Mouse (Mus musculus) retina, postnatal 1 day (tissue): ENCODE measurements around the gene Uggt1.

Source experiments
- DNase-seq: peaks from one replicate; pipeline ENCODE4 v3.0.0-alpha.2; 2012

The Uggt1 gene

GRCm38 (mm10) chr1:36112665-36113064, 131.9 kb downstream of the Uggt1 start:
- DNase-seq, result no peak

- DNase-seq, result no peak
Measured at GRCm38 (mm10) chr1:36109987-36110386, 134.5 kb downstream of the Uggt1 start.

GRCm38 (mm10) chr1:36105917-36106706, 138.4 kb downstream of the Uggt1 start:
- DNase-seq, result no peak

GRCm38 (mm10) chr1:36100371-36100770, 144.1 kb downstream of the Uggt1 start:
- no peak for DNase-seq

GRCm38 (mm10) chr1:36098432-36098831, 146.1 kb downstream of the Uggt1 start:
- no peak for DNase-seq

GRCm38 (mm10) chr1:36095423-36096272, 148.9 kb downstream of the Uggt1 start:
- DNase-seq, result no peak

- DNase-seq, result no peak
Measured at GRCm38 (mm10) chr1:36093741-36094140, 150.8 kb downstream of the Uggt1 start.

GRCm38 (mm10) chr1:36091246-36091645, 153.3 kb downstream of the Uggt1 start:
- DNase-seq, result no peak

- DNase-seq, result no peak
Measured at GRCm38 (mm10) chr1:36090722-36091110, 153.8 kb downstream of the Uggt1 start.
